Mouse (Mus musculus): ENCODE data around the gene Pard3.

Pard3 gene

DNA sequence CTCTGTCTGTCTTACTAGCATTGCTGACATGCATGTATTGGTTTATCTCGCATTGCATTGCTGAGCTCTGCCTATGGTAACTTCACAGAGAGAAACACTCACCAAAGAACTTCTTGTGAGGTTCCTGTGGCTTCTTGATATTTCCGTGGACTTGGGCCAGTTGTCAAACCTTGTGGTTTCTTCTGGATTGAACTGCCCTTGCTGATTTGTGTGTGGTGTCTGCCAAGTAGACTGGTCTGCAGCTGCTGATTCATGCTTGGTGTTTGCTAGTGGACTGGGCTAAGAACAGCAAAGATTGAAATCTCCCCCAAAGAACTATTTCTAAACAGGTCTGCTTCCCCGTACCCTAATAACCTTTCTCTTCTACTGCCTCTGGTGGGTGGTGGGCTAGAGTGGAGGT, 117.6 kb downstream of the Pard3 start:
- DNase-seq (ENCODE audit: low spot score in 2 of 2), result no peak

DNA sequence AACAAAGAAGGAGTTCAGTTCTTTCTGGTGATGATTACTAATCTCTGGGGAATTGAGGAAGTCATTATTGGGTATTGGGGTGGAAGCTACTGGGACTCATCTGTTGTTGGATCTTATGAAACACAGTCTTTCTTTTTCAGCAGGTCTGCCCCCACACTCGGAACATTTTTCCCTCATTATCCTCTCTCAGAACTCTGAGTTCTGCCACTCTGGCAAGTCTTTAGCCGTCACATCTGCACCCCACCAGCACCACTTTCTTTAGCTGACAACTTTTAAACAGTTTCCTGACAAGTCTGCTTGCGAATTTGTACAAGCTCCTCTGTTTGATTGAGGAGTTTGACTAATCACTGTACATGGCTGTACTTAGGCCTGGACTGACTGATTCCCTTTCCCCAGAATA, 118.4 kb downstream of the Pard3 start:
- no peak for DNase-seq (ENCODE audit: low spot score in 2 of 2)

DNA sequence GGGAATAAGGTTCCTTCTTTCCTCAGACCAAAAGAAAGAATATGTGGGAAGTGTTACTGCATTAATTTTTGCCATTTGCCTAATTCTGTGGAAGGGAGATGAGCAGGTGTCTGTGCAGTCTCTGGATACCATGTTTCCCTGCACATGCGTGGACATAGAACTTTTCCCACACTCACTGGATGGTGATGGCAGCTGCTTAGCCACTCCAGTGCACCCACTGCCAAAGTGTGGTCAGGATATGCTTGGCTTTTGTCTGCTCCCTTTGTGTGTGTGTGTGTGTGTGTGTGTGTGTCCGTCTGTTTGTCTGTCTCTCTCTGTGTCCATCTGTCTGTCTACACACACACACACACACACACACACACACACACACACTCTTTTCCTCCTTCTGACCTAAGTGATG, 119.8 kb downstream of the Pard3 start:
- no peak for DNase-seq (ENCODE audit: low spot score in 2 of 2)

DNA sequence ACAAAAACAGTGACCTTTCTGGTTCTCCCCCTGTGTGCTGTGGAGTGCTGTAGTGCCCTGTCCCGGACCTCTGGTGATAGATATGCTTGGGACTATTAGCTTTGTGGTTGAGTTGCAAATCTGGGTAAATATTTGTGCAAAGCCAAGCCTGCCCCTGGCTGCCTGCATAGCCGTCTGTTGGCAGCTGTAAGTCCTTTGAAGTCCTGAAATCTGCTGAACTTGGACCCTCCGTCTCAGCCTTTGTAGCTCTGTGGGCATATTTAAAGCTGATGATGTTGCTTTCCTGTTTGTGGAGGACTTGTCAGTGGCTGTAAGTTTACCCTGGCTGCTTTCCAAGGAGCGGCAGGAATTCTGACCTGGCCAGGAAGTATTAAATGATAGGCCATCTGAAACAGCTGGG, 120.3 kb downstream of the Pard3 start:
- DNase-seq (ENCODE audit: low spot score in 2 of 2), result no peak

DNA sequence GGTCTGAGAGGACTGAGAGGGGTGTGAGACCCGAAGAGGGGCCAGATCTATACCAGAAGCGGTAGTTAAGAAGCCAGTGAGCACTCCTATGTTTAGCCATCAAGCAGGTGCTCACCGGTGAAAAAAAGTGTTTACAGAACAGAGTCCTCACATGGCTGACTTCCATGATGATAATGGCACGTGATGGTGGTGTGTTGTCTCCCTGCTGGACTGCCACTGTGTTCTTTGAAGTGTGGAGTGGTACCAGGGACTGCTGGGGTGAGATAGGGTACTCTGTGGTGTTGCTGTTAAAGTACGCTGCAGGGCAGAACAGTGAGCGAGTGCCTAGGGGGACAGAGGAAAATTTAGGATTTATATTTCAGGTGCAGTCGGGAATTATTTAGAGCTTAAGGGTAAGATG, 122.2 kb downstream of the Pard3 start:
- DNase-seq (ENCODE audit: low spot score in 2 of 2), result no peak

DNA sequence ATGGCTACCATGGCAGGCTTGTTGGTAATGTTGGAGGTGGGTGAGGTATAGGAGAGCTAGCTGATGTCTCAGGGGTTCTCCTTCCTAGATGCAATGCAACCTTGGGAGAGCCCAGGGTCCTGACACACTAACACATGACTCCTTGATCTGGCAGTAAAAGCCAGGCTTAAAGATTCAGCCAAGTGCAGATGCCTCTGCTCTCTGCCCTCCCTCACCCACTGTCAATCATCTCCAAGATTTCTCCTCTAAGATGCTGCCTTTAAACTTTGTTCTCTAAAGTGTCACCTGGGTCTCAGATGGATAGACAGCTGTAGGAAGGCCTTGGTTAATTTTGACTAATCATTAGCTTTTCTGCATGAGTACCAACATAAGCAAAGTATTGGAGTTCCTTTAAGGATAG, 125.0 kb downstream of the Pard3 start:
- DNase-seq (ENCODE audit: low spot score in 2 of 2), result no peak

DNA sequence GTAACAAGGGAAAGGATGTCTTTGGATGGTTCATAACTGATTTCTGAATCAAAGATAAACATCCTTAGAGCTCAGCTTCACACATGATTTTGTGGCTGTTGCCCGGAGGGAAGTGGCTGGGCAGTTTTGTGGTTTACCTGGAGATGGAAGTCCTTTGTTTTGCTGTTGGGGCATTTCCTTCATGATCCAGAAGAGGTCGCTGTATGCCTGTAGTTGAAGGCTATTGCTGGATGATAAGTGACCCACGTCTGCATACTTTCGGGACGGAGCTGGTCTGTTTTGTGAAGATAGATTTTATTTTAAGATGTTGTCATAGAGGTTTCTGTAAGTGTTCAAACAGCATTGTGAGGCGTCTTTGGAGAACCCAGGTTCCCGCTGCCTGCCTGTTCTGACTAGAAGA, 126.7 kb downstream of the Pard3 start:
- no peak for DNase-seq (ENCODE audit: low spot score in 2 of 2)

DNA sequence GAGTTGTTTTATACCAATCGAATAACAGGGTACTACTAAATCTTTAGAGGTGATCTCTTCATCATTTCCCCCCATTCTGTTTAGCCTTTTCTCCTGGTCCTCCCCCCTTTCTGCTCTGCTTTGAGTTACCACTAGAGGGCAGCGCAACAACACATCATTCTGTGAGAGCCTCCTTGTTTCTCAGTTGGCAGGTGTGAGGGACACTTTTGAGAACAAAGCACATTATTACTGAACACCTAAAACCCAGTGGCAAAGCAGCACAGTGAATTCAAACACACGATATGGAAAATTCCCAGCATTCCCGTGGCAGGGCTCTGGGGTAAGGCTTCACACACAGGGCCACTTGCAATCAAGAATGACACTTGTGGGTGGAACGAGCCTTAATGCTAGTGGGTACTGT, 127.7 kb downstream of the Pard3 start:
- no peak for DNase-seq (ENCODE audit: low spot score in 2 of 2)

DNA sequence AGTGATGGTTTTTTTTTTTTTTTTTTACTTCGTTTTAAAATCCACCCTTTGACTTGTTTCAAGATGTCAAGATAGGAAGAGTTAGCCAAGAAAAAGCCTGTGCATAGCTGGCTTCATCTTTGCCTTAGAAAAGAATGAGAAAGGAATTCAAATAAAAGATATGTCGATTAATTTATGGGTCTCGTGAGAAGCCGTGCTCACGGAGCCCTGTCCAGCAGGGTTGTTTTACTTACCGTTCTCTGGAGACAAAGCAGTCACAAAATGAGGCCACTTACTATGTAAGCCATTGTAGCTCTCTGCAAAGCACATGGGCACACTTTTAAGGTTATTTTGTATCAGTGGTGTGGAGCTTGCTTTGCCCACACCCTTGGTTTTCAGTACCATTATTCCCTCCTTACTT, 128.1 kb downstream of the Pard3 start:
- no peak for DNase-seq (ENCODE audit: low spot score in 2 of 2)

DNA sequence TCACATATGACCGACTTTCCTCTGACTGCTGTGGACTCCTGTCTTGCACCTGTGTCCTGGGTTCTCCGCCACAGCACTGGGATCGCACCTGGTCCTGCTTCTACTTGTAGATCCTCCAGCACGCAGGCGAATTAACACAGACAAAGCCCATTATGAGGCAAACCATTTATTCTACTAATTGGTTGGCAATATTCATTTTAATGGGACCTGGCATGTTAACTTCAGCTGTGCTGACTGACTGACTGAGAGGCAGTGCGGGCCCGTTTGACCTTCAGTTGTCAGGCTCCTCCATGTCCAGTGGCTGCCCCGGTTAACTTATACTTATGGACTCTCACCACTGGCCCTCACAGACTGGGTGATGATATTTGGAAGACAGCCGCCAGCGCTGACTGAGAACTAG, 128.6 kb downstream of the Pard3 start:
- no peak for DNase-seq (ENCODE audit: low spot score in 2 of 2)

DNA sequence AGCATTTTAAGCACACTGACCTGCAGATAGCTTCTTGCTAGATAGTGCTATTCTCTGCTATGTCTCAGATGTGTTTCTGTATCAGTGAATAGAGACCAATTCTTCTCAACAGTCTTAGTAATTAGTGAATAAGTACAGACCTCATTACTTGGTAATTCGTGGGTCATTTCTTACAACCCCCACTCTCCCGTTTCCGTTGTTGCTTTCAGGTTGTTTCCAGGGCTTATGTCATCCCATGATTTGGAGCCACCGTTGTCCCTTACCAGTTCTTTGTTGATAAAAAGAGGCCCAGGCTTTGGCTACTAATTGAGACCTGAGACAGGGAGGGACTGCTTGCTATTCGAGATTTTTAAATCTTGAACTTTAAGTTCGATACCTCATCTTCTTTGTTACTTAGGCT, 129.7 kb downstream of the Pard3 start:
- DNase-seq (ENCODE audit: low spot score in 2 of 2), result no peak

DNA sequence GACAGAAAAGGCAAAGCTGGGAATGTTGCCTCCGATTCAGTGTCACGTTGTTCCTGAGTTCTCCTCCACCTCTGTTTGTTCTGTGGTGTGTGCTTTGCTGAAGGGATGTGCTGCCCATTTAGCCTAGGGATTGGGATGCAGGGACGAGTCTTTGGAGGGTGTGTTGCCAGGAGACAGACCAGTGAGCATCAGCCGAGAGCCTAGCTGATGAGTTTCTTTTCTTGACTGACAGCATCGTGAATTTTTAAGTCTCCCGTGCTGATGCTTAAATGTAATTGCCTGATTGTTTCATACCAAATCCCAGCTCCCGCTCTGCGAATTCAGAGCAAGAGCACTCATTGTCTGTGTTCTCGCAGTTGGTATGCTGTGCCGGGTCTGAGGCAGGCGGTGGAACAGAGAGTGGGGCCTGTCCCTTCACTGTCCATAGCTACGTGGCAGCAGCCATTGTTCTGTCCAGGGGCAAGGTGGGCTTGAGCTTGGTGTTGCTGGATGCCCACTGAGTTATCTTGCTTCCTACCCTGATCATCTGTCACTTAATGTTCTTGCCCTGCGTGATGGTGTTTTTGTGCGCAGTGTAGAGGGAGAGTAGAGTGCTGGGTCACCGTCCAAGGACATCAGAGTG, 131.2 kb downstream of the Pard3 start:
- DNase-seq (ENCODE audit: low spot score in 2 of 2), result no peak

DNA sequence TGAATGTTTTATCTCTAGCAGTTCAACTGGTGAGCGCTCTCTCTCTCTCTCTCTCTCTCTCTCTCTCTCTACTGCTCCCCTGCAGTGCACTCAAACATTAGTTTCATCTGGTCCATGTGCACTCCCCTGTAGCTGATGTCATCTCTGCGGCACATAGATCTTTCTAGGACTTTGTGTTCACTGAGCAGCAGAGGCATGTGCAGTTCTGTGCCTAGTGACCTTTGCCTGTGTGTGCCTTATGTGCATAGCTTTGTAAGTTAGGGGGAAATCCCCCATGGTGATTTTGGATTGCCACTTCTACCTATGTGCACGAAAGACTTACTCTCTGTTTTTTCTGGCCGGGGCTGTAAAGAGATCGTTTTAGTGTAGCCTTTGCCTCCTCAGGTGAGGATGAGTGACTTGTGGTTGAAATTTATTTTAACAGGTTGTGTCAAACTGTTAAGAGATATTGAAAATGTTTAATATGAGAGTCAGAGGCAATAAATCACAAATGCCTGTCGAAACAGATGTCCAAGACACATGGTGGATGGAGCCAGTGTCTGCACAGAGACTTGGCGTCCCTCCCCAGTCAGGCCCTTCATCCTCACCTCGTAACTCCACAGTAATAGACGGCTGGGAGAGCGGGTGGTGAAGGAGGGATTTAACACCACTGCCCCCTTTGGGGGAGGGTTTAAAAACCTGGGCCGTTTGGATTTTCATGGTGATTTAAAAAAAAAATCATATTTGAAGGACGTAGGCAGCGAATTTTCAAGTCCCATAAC, 133.0 kb downstream of the Pard3 start:
- no peak for DNase-seq (ENCODE audit: low spot score in 2 of 2)

DNA sequence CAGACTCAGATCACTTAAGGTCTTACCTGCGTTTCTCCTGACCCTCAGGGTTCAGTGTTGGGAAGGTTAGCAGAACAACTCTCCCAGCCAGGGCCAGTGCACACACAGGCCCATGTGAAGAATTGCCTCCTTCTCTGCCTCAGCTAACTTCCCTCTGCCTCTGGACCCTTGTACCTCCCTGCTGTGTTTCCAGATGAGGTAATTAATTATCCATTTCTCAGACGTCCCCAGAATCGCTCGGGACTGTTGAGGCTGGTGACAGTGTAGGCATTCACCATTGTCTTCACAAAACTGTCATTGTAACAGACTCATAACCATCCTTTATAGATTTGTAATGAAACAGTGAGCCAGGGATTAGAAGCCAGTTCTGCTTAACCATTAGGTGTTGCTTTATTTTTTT, 143.8 kb downstream of the Pard3 start:
- no peak for DNase-seq (ENCODE audit: low spot score in 2 of 2)

DNA sequence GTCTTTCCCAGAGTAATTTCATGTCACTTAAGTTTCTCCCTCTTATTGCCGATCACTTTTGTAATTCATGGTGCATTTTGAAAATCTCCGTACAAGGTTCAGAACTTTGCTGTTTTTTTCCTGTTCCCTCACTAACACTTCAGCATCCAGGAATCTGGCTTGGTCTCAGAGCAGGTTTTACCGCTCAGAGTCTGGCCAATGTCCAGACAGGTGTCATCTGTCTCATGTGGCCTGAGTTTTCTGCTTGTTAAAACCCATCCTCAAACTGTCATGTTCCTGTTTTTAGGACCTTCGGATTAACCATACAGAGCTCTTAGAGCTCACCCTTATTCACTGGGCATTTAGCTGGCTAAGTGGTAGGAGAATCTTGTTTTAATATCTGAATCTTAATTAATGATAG, 146.9 kb downstream of the Pard3 start:
- DNase-seq (ENCODE audit: low spot score in 2 of 2), result no peak

DNA sequence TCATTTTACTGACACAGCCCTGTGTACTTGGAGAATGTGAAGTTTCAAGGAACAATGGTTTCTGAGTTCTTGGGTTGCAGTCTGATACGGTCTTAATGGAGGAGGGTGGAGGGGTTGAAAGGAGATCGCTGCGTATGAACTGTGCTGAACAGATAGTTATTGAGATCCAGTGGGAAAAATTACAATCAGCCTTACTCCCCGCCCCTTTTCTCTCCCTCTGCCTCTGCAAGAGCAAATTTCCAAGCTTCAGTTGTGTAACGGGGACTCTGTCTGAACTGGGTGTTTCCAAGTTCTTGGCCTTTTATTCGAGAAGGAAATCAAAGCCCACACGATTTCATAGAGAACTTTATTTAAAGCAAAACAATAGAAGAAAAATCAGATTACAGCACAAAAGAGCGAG, 150.6 kb downstream of the Pard3 start:
- DNase-seq (ENCODE audit: low spot score in 2 of 2), result no peak

DNA sequence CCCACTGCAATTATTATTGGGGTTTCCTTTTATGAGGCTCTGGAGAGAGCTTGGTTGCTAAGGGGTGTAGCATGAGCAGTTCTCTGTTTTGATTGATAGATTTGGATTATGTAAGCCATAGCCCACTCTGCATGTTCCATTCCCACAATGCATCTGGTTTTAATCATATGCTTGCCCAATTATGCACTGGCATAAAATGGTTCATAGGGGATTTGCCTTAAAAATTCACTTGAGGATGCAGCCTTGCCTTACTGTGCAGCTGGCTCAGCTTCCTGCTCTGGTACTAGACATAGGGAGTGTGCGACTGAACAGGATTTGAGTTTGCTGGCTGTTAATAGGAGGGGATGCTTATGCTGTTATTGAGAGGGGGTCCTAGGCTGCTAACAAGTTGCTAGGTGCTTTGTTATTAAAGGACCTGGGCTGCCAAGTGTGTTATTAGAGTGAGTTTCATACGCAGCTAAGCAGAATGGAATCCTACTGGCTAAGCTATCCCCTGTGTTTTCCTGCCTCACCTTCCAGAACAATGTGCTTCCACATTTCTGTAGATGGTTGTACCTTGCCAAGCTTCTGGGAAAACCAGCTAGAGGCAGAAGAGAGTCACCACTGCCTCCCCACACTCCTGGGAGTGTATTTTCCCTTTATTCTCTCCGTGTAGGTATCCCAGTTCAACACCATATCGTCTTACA, 151.2 kb downstream of the Pard3 start:
- no peak for DNase-seq (ENCODE audit: low spot score in 2 of 2)

DNA sequence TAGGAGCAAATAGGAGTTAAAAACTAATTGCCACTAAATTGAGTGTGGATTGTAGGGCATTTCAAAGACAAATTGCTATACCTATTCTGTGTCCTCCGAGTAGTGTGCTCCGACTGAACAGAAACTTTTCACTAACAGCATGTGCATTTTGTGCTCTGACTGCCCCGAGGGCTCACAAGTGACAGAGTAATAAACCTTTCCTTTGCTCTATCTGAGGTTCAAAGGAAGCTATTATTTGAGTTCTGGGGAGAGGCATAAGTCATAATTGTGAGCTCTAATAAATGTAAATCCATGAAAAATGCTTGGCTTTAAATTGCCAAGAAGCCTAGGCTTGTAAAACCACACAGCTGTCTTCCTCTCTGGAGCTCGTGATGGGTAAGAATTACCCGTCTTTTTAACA, 156.5 kb downstream of the Pard3 start:
- DNase-seq (ENCODE audit: low spot score in 2 of 2), result no peak

DNA sequence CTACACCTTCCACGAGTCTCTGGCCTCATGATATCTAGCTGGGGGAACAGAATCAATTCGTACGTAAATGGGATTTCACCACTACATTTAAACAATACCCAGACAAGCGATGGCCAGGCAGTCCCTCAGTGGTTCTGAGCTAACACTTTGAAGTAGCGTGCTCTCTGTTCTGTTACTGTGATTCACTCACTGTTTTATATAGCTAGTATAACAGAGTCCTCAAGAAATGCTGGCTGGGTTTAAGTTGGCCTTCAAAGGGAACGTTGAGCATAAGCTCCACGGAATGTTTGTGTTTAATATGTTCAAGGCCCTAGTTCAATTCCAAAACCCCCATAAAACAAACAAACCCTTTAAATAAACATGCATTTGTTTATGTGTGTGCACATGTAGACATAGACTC, 156.9 kb downstream of the Pard3 start:
- no peak for DNase-seq (ENCODE audit: low spot score in 2 of 2)

DNA sequence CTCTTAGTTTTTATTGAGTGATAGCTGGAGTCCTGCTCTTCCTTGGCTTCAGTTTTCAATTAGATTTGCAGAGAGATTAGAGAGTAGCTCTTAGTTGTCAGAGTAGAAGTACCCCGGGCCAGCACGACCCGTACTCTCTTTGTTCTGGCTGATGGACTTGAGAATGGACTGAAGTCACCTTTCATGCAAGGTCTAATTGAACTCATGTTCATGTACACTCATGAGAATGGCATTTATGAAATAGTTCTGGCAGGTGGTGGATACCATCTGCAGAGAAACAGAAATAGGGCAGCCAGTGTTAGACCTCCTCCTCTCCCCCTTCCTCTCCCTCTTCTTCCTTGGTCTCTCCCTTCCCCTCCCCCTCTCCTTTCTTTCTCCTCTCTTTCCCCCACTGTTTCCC, 158.7 kb downstream of the Pard3 start:
- DNase-seq (ENCODE audit: low spot score in 2 of 2), result no peak

DNA sequence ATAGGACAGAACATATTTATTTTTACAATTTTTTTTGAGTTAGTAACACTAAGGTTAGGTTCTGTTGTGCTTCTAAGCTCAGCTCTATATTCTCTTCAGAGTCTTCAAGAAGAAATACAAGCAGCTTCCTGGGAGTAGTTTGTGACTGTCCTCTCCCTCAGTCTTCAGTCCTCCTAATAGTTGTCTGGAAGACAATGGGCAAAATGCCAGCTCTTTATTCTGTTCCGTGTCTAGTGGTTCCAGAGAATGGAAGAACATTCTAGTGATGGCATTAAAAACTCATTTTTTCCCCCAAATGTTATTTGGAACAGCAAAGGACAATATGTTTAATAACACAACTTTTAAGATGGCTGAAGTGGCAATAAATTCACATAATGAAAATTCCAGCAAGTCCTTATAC, 163.3 kb downstream of the Pard3 start:
- no peak for DNase-seq (ENCODE audit: low spot score in 2 of 2)

DNA sequence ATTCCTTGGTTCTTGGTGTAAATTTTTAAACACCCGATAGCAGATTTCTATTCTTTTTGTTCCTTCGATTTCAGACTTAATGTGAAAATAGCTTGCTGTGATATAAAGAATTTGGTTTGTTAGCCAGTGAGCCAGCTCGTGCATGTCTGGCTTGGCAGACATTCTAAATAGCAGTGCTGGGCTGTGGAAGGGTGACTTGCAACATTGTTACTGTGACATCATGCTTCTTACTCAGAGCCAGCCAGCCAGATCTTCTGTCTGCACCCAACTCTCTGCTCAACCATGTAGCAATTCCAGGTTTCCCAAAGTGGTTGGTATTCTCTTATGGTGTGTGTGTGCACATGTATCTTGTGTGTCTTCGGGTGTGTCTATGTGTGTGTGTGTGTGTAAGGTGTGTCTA, 163.7 kb downstream of the Pard3 start:
- DNase-seq (ENCODE audit: low spot score in 2 of 2), result no peak

Measured in spleen, postnatal 4 days (tissue).